Mouse (Mus musculus) limb, embryonic 11.5 days (tissue): ENCODE results near the gene Fth1. TPM values are rescaled to one million over a fixed set of nuclear protein-coding genes. Genes with fewer than 3 reads are reported as not detected.

Experiments
- ATAC-seq: fragments of 200-750 bp; cut with Nextera tagmentation; 2 replicates; pipeline ENCODE4 v1.8.0; 2017; ENCODE audit warnings: low read depth; ENCODE audit not compliant: insufficient number of reproducible peaks, low FRiP score, low TSS enrichment
- DNase-seq: peaks from one replicate; pipeline ENCODE4 v3.0.0-alpha.2; 2015; ENCODE audit warnings: low spot score
- H3K27ac ChIP-seq: fragments of 300-500 bp; sonication (generic); replicated peaks from 2 replicates; pipeline ENCODE4 v1.5.1; 2014; ENCODE audit warnings: low read depth, mild to moderate bottlenecking, low read length
- H3K27me3 ChIP-seq: fragments of 300-500 bp; sonication (generic); 2 replicates; pipeline ENCODE4 v1.6.1; 2014; ENCODE audit warnings: mild to moderate bottlenecking, low read length, mixed read lengths; ENCODE audit not compliant: control insufficient read depth, insufficient read depth
- H3K36me3 ChIP-seq: fragments of 300-500 bp; sonication (generic); 2 replicates; pipeline ENCODE4 v1.6.1; 2014; ENCODE audit warnings: mild to moderate bottlenecking, low read length, moderate library complexity, mixed read lengths; ENCODE audit not compliant: control insufficient read depth, insufficient read depth
- H3K4me1 ChIP-seq: fragments of 300-500 bp; sonication (generic); 2 replicates; pipeline ENCODE4 v1.6.1; 2014; ENCODE audit warnings: low read length, mixed read lengths; ENCODE audit not compliant: control insufficient read depth, insufficient read depth
- H3K4me2 ChIP-seq: fragments of 300-500 bp; sonication (generic); 2 replicates; pipeline ENCODE4 v1.6.1; 2014; ENCODE audit warnings: low read depth, mild to moderate bottlenecking, moderate library complexity; ENCODE audit not compliant: severe bottlenecking
- H3K4me3 ChIP-seq: fragments of 300-500 bp; sonication (generic); 2 replicates; pipeline ENCODE4 v1.5.1; 2014; ENCODE audit warnings: low read depth, low read length
- H3K9ac ChIP-seq: fragments of 300-500 bp; sonication (generic); 2 replicates; pipeline ENCODE4 v1.6.1; 2014; ENCODE audit warnings: mild to moderate bottlenecking, low read length
- H3K9me3 ChIP-seq: fragments of 300-500 bp; sonication (generic); 2 replicates; pipeline ENCODE4 v1.6.1; 2016; ENCODE audit warnings: low read length; ENCODE audit not compliant: control insufficient read depth
- WGBS: fragments of 180-500 bp; shearing (Covaris S2); extraction: QIAGEN DNeasy Blood & Tissue Kit; methylation state at CpG from one replicate; pipeline ENCODE4 v1.1.7; 2014; 5-methylcytosine and 5-hydroxymethylcytosine counted together
- polyA plus RNA-seq: library from polyadenylated mRNA; unstranded; fragments of >200 nt; fragmentation: Nextera tagmentation; extraction: Ambion mirVana; gene quantifications from 2 replicates; pipeline ENCODE4 v1.2.1, GENCODE M21; 2014

Gene Fth1
- polyA plus RNA-seq, 1 experiment from 2014 or later = 1,219 TPM

GRCm38 (mm10) chr19:10012827-10013278, 32.5 kb downstream of the Fth1 start:
- Histone ChIP-seq H3K4me2 (peak overlapping the region; percentile 33; the same call in 1 of the 2 replicates), H3K9me3 (no peaks in the 10 kb centered on the region), H3K36me3 (no peaks in the 10 kb centered on the region), H3K9ac (no peak overlapping the region), H3K4me1 (peaks cover 34% of the 10 kb centered on the region), H3K27me3 (no peaks in the 10 kb centered on the region), H3K27ac (peak overlapping the region; percentile 97), H3K4me3 (no peak overlapping the region)
- ATAC-seq (peak; percentile 48), DNase-seq (peak; percentile 83)
- WGBS = 9% methylated on average over 6 of the region's 6 CpGs

DNA sequence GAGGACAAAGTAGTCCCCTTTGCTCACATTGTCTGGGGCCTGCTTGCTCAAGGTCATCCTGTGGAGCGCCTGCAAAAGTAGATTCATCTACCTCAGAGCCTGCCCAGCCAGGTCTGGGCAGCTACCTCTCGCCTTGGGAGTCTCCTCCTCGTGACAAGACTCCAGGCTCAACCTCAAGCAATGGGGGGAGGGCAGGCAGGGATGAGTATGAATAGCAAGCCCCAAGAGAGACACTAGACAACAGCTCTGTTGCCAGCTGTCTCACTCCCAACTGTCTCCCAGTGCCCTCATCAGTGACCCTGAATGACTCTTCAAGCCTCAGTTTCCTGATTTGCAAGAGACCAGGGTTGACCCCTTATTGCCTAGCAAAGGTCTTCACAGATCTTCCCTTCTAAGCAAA, 33.0 kb downstream of the Fth1 start:
- Histone ChIP-seq H3K4me3 (no peak overlapping the region), H3K27ac (peak overlapping the region; percentile 97), H3K9me3 (no peaks in the 10 kb centered on the region), H3K27me3 (no peaks in the 10 kb centered on the region), H3K4me1 (peaks cover 36% of the 10 kb centered on the region), H3K36me3 (no peaks in the 10 kb centered on the region), H3K9ac (no peak overlapping the region), H3K4me2 (peak overlapping the region; percentile 33)
- ATAC-seq = 0 out of 2 replicates have a peak, but pooled peaks have one; percentile 1
- DNase-seq = no peak
- WGBS = 10% methylated on average over 3 of the region's 3 CpGs

GRCm38 (mm10) chr19:10013913-10014312, 33.5 kb downstream of the Fth1 start:
- peaks cover 39% of the 10 kb centered on the region for H3K4me1 ChIP-seq

GRCm38 (mm10) chr19:10014824-10015223, 34.4 kb downstream of the Fth1 start:
- WGBS = 72% methylated on average over 13 of the region's 13 CpGs
- no peak overlapping the region for H3K4me2 ChIP-seq
- DNase-seq = no peak
- H3K27ac ChIP-seq = peak overlapping the region; percentile 97; the same call in 1 of the 2 replicates
- H3K27me3 ChIP-seq = no peaks in the 10 kb centered on the region
- H3K36me3 ChIP-seq = no peaks in the 10 kb centered on the region
- no peak overlapping the region for H3K9ac ChIP-seq
- no peak overlapping the region for H3K4me3 ChIP-seq
- H3K9me3 ChIP-seq = no peaks in the 10 kb centered on the region
- H3K4me1 ChIP-seq = peaks cover 47% of the 10 kb centered on the region
- no peak for ATAC-seq

More at GRCm38 (mm10) chr19:10013913-10014312, 33.5 kb downstream of the Fth1 start:
- Histone ChIP-seq H3K9me3 (no peaks in the 10 kb centered on the region), H3K9ac (no peak overlapping the region), H3K36me3 (no peaks in the 10 kb centered on the region), H3K27me3 (no peaks in the 10 kb centered on the region), H3K4me3 (no peak overlapping the region), H3K27ac (peak overlapping the region; percentile 97), H3K4me2 (no peak overlapping the region)
- ATAC-seq (peak; percentile 75), DNase-seq (peak; percentile 88)
- 3% methylated on average over 5 of the region's 5 CpGs for WGBS

GRCm38 (mm10) chr19:10015442-10015841, 35.0 kb downstream of the Fth1 start:
- no peak overlapping the region for H3K4me2 ChIP-seq
- no peaks in the 10 kb centered on the region for H3K27me3 ChIP-seq
- peaks cover 47% of the 10 kb centered on the region for H3K4me1 ChIP-seq
- WGBS = 80% methylated on average over 4 of the region's 4 CpGs
- H3K4me3 ChIP-seq = no peak overlapping the region
- DNase-seq (no peak), ATAC-seq (no peak)
- H3K9me3 ChIP-seq = no peaks in the 10 kb centered on the region
- no peaks in the 10 kb centered on the region for H3K36me3 ChIP-seq
- no peak overlapping the region for H3K27ac ChIP-seq
- no peak overlapping the region for H3K9ac ChIP-seq

GRCm38 (mm10) chr19:10016151-10016550, 35.8 kb downstream of the Fth1 start:
- Histone ChIP-seq H3K9ac (no peak overlapping the region), H3K9me3 (no peaks in the 10 kb centered on the region), H3K4me3 (no peak overlapping the region), H3K27ac (no peak overlapping the region), H3K4me1 (peaks cover 47% of the 10 kb centered on the region), H3K4me2 (no peak overlapping the region), H3K27me3 (no peaks in the 10 kb centered on the region), H3K36me3 (no peaks in the 10 kb centered on the region)
- ATAC-seq = no peak
- WGBS = 88% methylated on average over 4 of the region's 4 CpGs
- DNase-seq = no peak

- DNase-seq (peak; percentile 91), ATAC-seq (peak; percentile 89)
- Histone ChIP-seq H3K4me1 (peaks cover 41% of the 10 kb centered on the region), H3K9me3 (no peaks in the 10 kb centered on the region), H3K9ac (peak overlapping the region; percentile 66), H3K4me2 (peak overlapping the region; percentile 94), H3K27me3 (no peaks in the 10 kb centered on the region), H3K36me3 (no peaks in the 10 kb centered on the region), H3K27ac (peak overlapping the region; percentile 65), H3K4me3 (peak overlapping the region; percentile 50)
- WGBS = 5% methylated on average over 44 of the region's 44 CpGs
Observed at GRCm38 (mm10) chr19:10017637-10018526, 37.5 kb downstream of the Fth1 start.

DNA sequence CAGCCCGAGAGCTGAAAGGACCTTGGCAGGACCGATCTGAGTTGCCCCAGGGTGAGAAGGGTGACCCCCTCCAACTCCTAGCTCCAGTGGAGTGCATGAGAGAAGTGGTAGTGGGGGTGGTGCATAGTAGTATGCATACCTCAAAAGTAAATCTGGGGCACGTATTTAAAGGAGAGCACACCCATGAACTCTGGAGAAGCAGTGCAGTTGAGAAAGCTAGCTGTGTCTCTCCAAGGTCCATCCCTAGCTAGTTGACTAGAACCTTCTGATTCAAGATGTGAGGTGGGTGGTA, 38.1 kb downstream of the Fth1 start:
- peak overlapping the region; percentile 50 for H3K4me3 ChIP-seq
- H3K36me3 ChIP-seq = no peaks in the 10 kb centered on the region
- no peaks in the 10 kb centered on the region for H3K9me3 ChIP-seq
- peak overlapping the region; percentile 94 for H3K4me2 ChIP-seq
- no peaks in the 10 kb centered on the region for H3K27me3 ChIP-seq
- WGBS = 1% methylated on average over 3 of the region's 3 CpGs
- DNase-seq (no peak), ATAC-seq (no peak)
- peaks cover 35% of the 10 kb centered on the region for H3K4me1 ChIP-seq
- 0 out of 2 replicates have a peak overlapping the region, but pooled peaks have one; percentile 30 for H3K27ac ChIP-seq
- peak overlapping the region; percentile 66 for H3K9ac ChIP-seq
